Mouse (Mus musculus) neural tube, embryonic 15.5 days (tissue): ENCODE data around the gene Mad1l1. TPM values are rescaled to one million over a fixed set of nuclear protein-coding genes. Genes with fewer than 3 reads are reported as not detected.

Source experiments
- ATAC-seq: fragments of 200-750 bp; cut with Nextera tagmentation; 2 replicates; pipeline ENCODE4 v1.8.0; 2017; ENCODE audit warnings: mild to moderate bottlenecking, moderate TSS enrichment, moderate library complexity; ENCODE audit not compliant: low FRiP score
- H3K27ac ChIP-seq: fragments of 300-500 bp; sonication (generic); replicated peaks from 2 replicates; pipeline ENCODE4 v1.5.1; 2015; ENCODE audit warnings: mild to moderate bottlenecking, inconsistent platforms
- H3K27me3 ChIP-seq: fragments of 300-500 bp; sonication (generic); replicated peaks from 2 replicates; pipeline ENCODE4 v1.6.1; 2015; ENCODE audit warnings: inconsistent platforms
- H3K36me3 ChIP-seq: fragments of 300-500 bp; sonication (generic); 2 replicates; pipeline ENCODE4 v1.6.1; 2015; ENCODE audit warnings: inconsistent platforms
- H3K4me1 ChIP-seq: fragments of 300-500 bp; sonication (generic); 2 replicates; pipeline ENCODE4 v1.6.1; 2015; ENCODE audit warnings: inconsistent platforms
- H3K4me2 ChIP-seq: fragments of 300-500 bp; sonication (generic); 2 replicates; pipeline ENCODE4 v1.6.1; 2015; ENCODE audit warnings: inconsistent platforms, mild to moderate bottlenecking, moderate library complexity
- H3K4me3 ChIP-seq: fragments of 300-500 bp; sonication (generic); replicated peaks from 2 replicates; pipeline ENCODE4 v1.5.1; 2015; ENCODE audit warnings: mild to moderate bottlenecking, inconsistent platforms
- H3K9ac ChIP-seq: fragments of 300-500 bp; sonication (generic); replicated peaks from 2 replicates; pipeline ENCODE4 v1.6.1; 2015; ENCODE audit warnings: mild to moderate bottlenecking, inconsistent platforms
- H3K9me3 ChIP-seq: fragments of 300-500 bp; sonication (generic); replicated peaks from 2 replicates; pipeline ENCODE4 v1.6.1; 2016; ENCODE audit warnings: inconsistent platforms
- WGBS: fragments of 180-500 bp; shearing (Covaris S2); methylation state at CpG from one replicate; pipeline ENCODE4 v1.1.7; 2015; ENCODE audit warnings: mixed read lengths; 5-methylcytosine and 5-hydroxymethylcytosine counted together
- polyA plus RNA-seq: library from polyadenylated mRNA; unstranded; fragments of >200 nt; fragmentation: Nextera tagmentation; extraction: Ambion mirVana; gene quantifications from 2 replicates; pipeline ENCODE4 v1.2.1, GENCODE M21; 2015

Gene Mad1l1
- polyA plus RNA-seq, 1 experiment from 2014 or later, result 29.6 TPM

- H3K4me3 ChIP-seq, result no peak overlapping the region
- 60% methylated on average over 3 of the region's 3 CpGs for WGBS
- no peaks in the 10 kb centered on the region for H3K36me3 ChIP-seq
- no peak overlapping the region for H3K9ac ChIP-seq
- peak overlapping the region; percentile 74 for H3K27ac ChIP-seq
- peaks cover 30% of the 10 kb centered on the region for H3K4me1 ChIP-seq
- no peaks in the 10 kb centered on the region for H3K9me3 ChIP-seq
- 0 out of 2 replicates have a peak, but pooled peaks have one; percentile 43 for ATAC-seq
- H3K27me3 ChIP-seq, result no peaks in the 10 kb centered on the region
- no peak overlapping the region for H3K4me2 ChIP-seq
Measured at GRCm38 (mm10) chr5:140121966-140122365, 199.4 kb downstream of the Mad1l1 start.

- no peaks in the 10 kb centered on the region for H3K9me3 ChIP-seq
- no peak overlapping the region for H3K27ac ChIP-seq
- H3K36me3 ChIP-seq, result no peaks in the 10 kb centered on the region
- no peak overlapping the region for H3K4me3 ChIP-seq
- H3K4me1 ChIP-seq, result peaks cover 51% of the 10 kb centered on the region
- no peak overlapping the region for H3K4me2 ChIP-seq
- H3K27me3 ChIP-seq, result no peaks in the 10 kb centered on the region
- WGBS, result 51% methylated on average over 3 of the region's 3 CpGs
- no peak for ATAC-seq
- no peak overlapping the region for H3K9ac ChIP-seq
Measured at GRCm38 (mm10) chr5:140118921-140119320, 202.4 kb downstream of the Mad1l1 start.

DNA sequence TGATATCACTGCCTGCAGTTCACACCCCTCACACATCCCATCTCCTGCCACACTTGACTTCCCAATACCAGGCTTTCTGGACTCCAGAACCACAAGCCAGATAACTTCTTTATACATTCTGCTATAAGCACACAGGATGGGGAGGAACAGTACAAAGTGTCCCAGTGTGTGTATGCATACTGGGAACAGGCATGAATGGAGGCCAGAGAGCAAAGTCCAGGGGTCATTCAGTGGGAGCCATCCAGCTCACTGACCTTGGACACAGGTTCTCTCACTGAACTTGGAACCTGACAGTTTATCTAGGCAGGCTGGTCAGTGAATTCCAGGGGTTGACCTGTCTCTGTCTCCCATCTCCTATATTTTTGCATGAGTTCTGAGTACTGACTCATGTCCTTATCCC is 203.4 kb downstream of the Mad1l1 start:
- peaks cover 47% of the 10 kb centered on the region for H3K4me1 ChIP-seq
- no peaks in the 10 kb centered on the region for H3K9me3 ChIP-seq
- H3K27ac ChIP-seq, result no peak overlapping the region
- H3K4me3 ChIP-seq, result no peak overlapping the region
- no peak for ATAC-seq
- no peaks in the 10 kb centered on the region for H3K36me3 ChIP-seq
- H3K9ac ChIP-seq, result no peak overlapping the region
- no peak overlapping the region for H3K4me2 ChIP-seq
- H3K27me3 ChIP-seq, result no peaks in the 10 kb centered on the region

GRCm38 (mm10) chr5:140115434-140116271 is 205.7 kb downstream of the Mad1l1 start:
- peaks cover 32% of the 10 kb centered on the region for H3K4me1 ChIP-seq

DNA sequence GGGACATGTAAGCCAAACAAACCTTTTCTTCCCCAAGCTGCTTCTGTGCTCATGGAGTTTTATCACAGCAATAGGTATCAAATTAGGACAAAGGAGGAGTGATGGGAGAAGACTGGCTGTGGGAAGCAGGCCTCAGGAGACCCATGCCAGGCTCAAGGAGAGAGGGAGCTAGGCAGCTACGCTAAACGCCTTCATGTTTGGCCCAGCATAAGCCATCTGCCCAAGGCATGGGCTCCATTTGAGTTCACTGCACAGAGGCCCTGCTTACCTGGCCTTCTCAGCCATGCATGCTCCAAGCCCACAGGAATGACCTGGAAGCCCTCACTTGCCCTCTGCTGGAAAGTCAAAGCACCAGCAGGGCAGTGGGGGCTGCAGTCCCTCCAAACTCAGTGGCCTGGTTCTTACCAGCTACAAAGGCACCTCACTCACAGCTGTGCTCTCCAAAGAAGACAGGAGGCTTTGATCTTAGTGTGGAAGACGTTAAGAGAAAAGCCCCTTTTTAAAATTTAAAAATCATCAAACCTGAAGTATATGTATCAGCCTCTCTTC is 206.8 kb downstream of the Mad1l1 start:
- Histone ChIP-seq H3K4me3 (no peak overlapping the region), H3K27ac (peak overlapping the region; percentile 74; the same call in 1 of the 2 replicates), H3K36me3 (no peaks in the 10 kb centered on the region), H3K9ac (no peak overlapping the region), H3K9me3 (no peaks in the 10 kb centered on the region), H3K4me2 (no peak overlapping the region), H3K27me3 (no peaks in the 10 kb centered on the region), H3K4me1 (peaks cover 32% of the 10 kb centered on the region)
- no peak for ATAC-seq
- WGBS, result 71% methylated on average over 3 of the region's 3 CpGs

More at GRCm38 (mm10) chr5:140115434-140116271, 205.7 kb downstream of the Mad1l1 start:
- H3K4me3 ChIP-seq, result no peak overlapping the region
- ATAC-seq, result peak; percentile 84
- WGBS, result 16% methylated on average over 8 of the region's 8 CpGs
- H3K4me2 ChIP-seq, result no peak overlapping the region
- 0 out of 2 replicates have a peak overlapping the region, but pooled peaks have one; percentile 14 for H3K9ac ChIP-seq
- H3K36me3 ChIP-seq, result no peaks in the 10 kb centered on the region
- H3K27me3 ChIP-seq, result no peaks in the 10 kb centered on the region
- no peaks in the 10 kb centered on the region for H3K9me3 ChIP-seq
- peak overlapping the region; percentile 74 for H3K27ac ChIP-seq

DNA sequence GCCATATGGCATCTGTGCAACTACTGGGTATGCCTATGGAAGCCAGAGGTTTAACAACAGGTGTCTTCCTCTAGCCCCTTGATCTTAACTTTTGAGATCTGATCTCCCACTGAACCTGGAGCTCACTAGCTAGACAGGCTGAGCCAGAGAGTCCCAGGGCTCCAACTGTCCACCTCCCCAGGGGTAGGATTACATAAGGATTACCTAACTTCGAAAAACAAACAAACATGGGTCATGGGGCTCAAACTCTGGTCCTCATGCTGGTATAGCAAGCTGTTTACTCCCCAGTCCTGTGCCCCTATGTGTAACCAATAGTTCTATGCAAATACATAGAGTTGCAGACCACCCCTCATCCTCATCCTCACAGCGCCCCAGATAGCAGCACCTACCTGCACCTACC is 208.1 kb downstream of the Mad1l1 start:
- H3K27me3 ChIP-seq, result no peaks in the 10 kb centered on the region
- no peak overlapping the region for H3K9ac ChIP-seq
- H3K4me2 ChIP-seq, result no peak overlapping the region
- no peaks in the 10 kb centered on the region for H3K9me3 ChIP-seq
- H3K4me3 ChIP-seq, result no peak overlapping the region
- ATAC-seq, result no peak
- no peak overlapping the region for H3K27ac ChIP-seq
- peaks cover 26% of the 10 kb centered on the region for H3K4me1 ChIP-seq
- 94% methylated on average over 2 of the region's 2 CpGs for WGBS
- no peaks in the 10 kb centered on the region for H3K36me3 ChIP-seq

- Histone ChIP-seq H3K9ac (no peak overlapping the region), H3K36me3 (no peaks in the 10 kb centered on the region), H3K9me3 (no peaks in the 10 kb centered on the region), H3K4me1 (peaks cover 8% of the 10 kb centered on the region), H3K27me3 (no peaks in the 10 kb centered on the region), H3K4me3 (no peak overlapping the region), H3K4me2 (no peak overlapping the region), H3K27ac (no peak overlapping the region)
- WGBS, result 88% methylated on average over 3 of the region's 3 CpGs
- no peak for ATAC-seq
Measured at GRCm38 (mm10) chr5:140110024-140110423, 211.3 kb downstream of the Mad1l1 start.

GRCm38 (mm10) chr5:140107907-140108306 is 213.4 kb downstream of the Mad1l1 start:
- Histone ChIP-seq H3K27me3 (no peaks in the 10 kb centered on the region), H3K36me3 (no peaks in the 10 kb centered on the region), H3K27ac (no peak overlapping the region), H3K9ac (no peak overlapping the region), H3K4me1 (peaks cover 9% of the 10 kb centered on the region), H3K4me3 (no peak overlapping the region), H3K9me3 (no peaks in the 10 kb centered on the region), H3K4me2 (no peak overlapping the region)
- ATAC-seq, result no peak
- 98% methylated on average over 2 of the region's 2 CpGs for WGBS

DNA sequence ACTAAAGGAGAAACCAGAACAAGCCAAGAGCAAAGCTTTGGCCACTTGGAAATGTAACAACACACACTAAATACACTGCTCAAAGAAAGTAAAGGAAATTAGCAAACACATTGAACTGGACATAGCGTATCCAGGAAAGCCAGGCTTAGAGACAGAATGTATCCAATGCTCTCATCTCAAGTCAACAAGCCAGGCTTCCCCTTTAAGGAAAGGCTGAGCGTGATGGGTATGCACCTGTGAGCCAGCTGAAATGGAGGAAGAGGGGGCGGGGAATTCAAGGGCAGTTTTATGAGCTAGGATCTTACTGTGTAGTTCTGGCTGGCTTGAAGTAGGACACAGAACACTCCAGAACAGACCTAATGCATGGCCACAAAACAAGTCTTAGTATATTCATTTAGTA is 215.3 kb downstream of the Mad1l1 start:
- Histone ChIP-seq H3K4me3 (no peak overlapping the region), H3K27me3 (no peaks in the 10 kb centered on the region), H3K27ac (no peak overlapping the region), H3K9me3 (no peaks in the 10 kb centered on the region), H3K4me2 (no peak overlapping the region), H3K4me1 (peaks cover 26% of the 10 kb centered on the region), H3K9ac (no peak overlapping the region), H3K36me3 (no peaks in the 10 kb centered on the region)
- 77% methylated on average over 3 of the region's 3 CpGs for WGBS
- no peak for ATAC-seq

DNA sequence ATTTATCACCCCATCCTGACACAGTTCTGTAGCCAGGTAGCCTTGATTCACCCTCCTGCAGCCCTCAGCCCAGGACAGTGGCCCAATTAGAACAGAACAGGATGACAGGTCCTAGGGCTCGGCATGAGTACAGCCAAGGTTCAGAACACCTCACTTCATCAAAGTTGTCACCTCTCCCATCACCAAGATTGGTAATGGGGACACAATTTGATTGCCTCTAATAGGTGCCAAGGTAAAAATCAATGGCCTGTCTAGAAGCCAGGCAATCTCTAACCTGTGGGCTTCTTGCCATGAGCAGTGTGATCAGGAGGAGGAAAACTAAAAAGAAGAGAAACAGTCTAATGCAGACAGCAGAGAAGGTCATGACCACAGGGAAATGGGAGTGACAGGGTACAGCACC is 216.5 kb downstream of the Mad1l1 start:
- no peaks in the 10 kb centered on the region for H3K27me3 ChIP-seq
- 96% methylated on average over 1 of the region's 1 CpGs for WGBS
- H3K4me1 ChIP-seq, result peaks cover 34% of the 10 kb centered on the region
- no peak overlapping the region for H3K9ac ChIP-seq
- H3K36me3 ChIP-seq, result no peaks in the 10 kb centered on the region
- no peaks in the 10 kb centered on the region for H3K9me3 ChIP-seq
- no peak for ATAC-seq
- no peak overlapping the region for H3K4me3 ChIP-seq
- no peak overlapping the region for H3K4me2 ChIP-seq
- H3K27ac ChIP-seq, result no peak overlapping the region

DNA sequence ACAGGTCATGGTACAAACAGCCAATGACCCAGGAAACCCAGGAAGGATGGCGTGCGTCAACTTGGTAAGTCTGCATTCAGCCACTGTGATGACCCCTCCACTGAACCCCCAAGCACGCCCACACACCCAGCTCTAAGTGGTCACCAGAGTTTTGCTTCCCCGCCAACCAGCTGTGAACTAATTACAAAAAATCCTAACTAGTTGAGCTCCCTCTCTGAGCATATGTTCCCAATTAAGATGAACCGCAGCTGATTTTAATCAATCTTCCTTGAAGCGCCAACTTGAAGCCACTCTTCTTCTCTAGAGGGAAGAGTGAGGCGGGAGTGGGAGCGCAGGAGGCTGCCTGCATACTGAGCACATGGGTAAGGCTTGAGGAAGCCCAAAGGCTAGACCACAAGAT is 218.6 kb downstream of the Mad1l1 start:
- no peak overlapping the region for H3K27ac ChIP-seq
- peaks cover 34% of the 10 kb centered on the region for H3K4me1 ChIP-seq
- no peak overlapping the region for H3K9ac ChIP-seq
- no peak overlapping the region for H3K4me2 ChIP-seq
- H3K36me3 ChIP-seq, result no peaks in the 10 kb centered on the region
- WGBS, result 57% methylated on average over 8 of the region's 8 CpGs
- H3K4me3 ChIP-seq, result no peak overlapping the region
- H3K27me3 ChIP-seq, result no peaks in the 10 kb centered on the region
- ATAC-seq, result no peak
- H3K9me3 ChIP-seq, result no peaks in the 10 kb centered on the region

DNA sequence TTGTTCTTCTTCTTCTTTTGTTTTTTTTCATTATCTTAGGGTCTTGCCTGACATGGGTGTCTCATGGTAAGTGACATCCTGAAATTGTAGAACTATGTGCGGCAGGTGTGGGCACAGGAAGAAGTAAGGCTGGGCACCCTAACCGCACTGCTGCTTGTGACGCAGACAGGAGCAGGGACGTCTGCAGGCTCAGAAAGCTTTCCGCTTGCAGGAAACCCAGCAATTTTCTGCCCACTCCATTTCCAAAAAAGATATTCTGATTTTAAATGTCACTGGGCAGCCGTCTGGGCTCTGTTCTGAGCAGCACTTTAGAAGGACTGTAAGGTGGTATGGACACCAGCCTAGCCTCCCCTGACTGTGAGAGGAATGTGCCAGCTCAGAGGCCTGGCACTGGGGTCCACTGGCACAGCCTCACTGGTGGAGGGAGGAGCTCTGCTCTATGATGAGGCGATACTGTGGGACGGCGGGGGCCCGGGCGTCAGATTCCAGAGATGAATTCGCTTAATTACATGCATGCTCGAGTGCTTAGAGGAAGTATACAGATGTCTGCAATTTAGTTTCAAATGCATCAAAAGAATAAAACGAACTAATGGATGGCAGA is 219.8 kb downstream of the Mad1l1 start:
- peak; percentile 22; the same call in 1 of the 2 replicates for ATAC-seq
- H3K27ac ChIP-seq, result peak overlapping the region; percentile 48; the same call in 1 of the 2 replicates
- H3K9me3 ChIP-seq, result no peaks in the 10 kb centered on the region
- WGBS, result 67% methylated on average over 14 of the region's 14 CpGs
- no peaks in the 10 kb centered on the region for H3K27me3 ChIP-seq
- no peak overlapping the region for H3K4me3 ChIP-seq
- peaks cover 34% of the 10 kb centered on the region for H3K4me1 ChIP-seq
- H3K9ac ChIP-seq, result no peak overlapping the region
- no peak overlapping the region for H3K4me2 ChIP-seq
- H3K36me3 ChIP-seq, result no peaks in the 10 kb centered on the region
